Mouse (Mus musculus): ENCODE data around the gene Pitpnc1. TPM values are rescaled to one million over a fixed set of nuclear protein-coding genes. Genes with fewer than 3 reads are reported as not detected.

Pitpnc1 gene
- polyA plus RNA-seq, 3 experiments from 2014 or later, result 72.1 to 124 (median 106) TPM

DNA sequence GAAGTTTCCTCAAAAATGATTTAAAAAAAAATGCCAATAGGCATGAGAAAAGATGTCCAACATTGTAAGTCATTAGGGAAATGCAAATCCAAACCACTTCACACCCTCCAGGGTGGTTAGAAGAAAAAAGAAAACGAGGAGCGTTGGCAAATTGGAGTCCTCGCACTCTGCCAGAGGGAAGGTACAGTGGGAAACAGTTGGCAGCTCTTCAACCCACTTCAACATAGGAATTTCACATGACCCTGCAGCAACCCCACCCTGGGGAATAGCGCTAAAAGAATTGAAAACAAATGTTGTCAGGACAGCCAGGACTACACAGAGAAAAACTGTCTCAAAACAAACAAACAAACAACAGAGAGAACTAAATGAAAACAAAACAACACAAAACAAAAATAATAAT, 32.8 kb downstream of the Pitpnc1 start:
- ATAC-seq, result no peak

DNA sequence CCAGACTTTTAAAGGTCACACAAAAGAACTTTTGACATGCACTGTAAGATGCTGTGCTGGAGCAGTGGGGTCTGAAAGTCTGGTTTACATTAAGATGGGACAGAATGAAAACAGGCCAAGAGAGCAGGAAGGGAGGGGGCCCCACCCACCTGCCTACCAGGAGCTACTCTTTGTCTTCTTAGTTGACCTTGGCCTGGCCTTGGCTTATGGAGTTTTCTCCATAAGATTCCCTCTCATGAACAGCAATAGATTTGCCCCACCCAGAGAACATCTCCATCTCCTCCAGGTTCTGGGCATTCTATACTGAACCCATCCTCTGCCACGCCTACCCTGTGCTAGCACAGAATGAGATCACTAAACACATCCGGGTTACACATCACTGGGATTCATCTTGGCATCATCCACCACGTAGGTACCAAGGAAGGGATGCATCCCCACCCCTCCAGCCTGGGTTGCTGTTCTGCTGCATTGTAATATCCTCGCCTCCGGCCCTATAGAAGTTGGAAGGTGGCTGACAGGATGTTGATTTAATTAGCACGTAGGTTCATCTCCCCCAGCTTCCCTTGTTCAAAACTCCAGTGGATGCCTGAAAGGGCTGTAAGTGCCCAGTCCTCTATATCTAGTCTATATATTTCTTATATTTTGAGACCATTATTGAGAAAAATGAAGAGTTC, 34.6 kb downstream of the Pitpnc1 start:
- peak; percentile 50 for ATAC-seq

DNA sequence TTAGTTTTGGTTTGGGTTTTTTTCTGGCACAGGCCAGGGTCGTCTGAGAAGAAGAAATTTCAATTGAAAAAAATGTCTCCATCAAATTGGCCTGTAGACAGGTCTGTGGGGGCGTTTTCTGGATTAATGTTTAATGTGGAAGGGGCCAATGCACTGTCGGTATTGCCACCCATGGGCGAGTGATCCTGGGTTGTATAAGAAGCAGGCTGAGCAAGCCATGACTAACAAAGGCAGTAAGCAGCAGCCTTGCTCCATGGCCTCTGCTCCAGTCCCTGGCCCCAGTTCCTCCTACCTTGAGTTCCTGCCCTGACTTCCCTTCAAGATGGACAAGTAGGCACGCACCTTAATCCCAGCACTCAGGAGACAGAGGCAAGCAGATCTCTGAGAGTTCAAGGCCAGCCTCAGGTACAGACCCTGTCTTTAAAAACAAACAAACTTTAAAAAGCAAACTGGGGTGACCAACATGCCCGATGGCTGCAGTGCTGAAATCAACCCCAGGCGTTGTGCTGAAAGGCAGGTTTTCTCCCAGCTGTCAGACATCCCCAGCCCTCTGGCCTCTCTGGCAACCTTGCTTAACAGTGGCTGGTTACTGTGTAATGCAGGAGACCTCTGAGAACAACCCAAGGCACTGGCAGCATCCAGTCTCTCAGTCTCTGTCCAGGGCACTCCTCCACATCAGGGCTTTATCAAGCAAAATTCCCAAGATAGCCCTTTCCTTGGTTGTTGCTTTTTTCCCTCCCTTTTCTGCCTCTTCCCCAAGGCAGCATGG, 39.1 kb downstream of the Pitpnc1 start:
- ATAC-seq, result no peak

DNA sequence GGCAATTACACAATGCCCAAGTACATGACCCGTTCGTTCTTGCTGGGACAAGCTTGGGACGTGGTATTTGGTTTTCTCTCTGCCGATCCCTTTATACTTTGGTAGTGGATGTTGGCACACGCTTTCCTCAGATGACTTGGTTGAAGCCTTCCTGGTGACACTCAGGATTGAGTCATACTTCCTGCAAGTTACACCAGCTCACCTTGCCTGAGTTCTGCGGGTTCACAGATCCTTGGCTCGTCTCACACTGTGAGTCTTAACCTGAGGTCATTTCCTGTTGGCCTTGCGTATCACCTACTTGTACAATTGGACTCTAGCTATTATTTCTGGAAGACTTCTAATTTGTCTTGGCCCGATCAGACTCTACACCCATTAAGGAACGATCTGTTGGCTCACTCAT, 42.5 kb downstream of the Pitpnc1 start:
- ATAC-seq, result peak; percentile 94

DNA sequence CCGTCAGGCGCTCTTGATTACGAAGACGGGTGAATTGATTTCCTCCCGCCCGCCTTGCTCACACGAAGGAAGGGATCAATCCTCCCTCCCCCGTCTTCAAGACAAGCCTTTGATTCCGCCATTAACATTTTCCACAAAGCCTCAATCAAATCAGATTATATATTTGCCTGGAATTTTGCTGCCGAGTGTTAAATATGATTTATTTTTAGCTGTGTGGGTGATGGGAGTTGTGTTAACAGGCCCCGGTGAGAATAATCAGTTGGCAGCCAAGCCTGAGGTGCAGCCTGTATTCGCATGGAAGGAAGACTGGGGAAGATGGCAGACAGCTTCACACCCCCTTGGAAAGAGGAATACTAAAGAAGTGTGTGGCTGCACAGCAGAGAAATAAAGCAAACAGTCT, 46.3 kb downstream of the Pitpnc1 start:
- no peak for ATAC-seq

DNA sequence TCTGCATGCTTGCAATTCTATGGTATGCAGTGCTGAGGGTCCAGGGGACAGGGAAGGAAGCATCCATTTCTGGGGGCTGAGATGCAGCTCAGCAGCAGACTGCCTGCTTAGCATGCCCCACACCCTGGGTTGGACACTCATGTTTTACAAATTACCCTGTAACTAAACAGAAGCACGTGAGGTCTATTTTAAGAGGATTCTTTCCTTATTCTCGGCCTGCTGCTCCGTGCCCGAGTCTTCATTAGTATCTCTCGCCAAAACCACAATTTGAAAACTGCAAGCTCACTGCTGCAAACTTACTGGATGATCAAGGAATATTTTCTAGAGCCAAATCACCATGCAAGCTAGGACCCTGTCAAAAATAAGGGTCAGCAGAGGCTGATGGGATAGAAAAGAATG, 48.1 kb downstream of the Pitpnc1 start:
- no peak for ATAC-seq

DNA sequence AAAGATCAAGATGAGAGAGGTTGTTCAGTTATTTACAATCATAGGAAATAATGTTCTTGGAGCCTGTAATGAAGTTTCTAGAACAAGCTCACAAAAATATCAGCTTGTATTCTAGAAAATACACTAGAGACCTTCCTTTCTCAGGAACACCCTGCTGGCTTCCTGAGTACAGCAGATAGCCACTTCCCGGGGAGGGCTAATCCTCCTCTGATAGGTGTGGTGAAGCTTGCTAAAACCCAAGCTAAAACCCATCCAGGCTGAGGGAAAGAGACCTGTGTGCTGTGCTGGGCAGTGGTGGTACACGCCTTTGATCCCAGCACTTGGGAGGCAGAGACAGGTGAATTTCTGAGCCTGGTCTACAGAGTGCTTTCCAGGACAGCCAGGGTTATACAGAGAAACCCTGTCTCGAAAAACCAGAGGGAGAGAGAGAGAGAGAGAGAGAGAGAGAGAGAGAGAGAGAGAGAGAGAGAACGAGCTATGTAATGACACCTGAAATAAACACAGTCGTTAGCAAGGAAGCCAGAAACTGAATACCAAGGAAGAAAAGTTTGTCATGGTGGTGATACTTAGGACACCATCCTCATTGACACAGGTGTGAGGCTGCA, 48.6 kb downstream of the Pitpnc1 start:
- ATAC-seq, result no peak

DNA sequence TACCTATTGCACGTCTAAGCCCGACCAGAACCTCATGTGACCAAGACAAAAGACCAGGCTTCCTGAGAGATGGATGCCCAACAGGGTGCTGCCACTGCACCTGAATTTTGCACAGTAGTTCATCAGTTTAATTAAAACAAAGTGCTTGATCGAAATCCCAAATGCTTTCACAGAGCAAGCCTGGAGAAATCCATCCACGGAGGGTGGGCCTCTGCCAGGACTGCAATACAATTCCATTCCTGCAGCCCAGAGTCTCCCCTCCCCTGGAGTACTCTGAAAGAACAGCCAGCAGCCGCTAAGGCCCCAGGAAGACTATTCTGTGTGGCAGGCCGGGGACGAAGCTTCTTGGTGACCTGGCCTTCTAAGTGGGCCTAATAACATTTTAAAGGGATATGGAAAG, 50.6 kb downstream of the Pitpnc1 start:
- no peak for ATAC-seq

DNA sequence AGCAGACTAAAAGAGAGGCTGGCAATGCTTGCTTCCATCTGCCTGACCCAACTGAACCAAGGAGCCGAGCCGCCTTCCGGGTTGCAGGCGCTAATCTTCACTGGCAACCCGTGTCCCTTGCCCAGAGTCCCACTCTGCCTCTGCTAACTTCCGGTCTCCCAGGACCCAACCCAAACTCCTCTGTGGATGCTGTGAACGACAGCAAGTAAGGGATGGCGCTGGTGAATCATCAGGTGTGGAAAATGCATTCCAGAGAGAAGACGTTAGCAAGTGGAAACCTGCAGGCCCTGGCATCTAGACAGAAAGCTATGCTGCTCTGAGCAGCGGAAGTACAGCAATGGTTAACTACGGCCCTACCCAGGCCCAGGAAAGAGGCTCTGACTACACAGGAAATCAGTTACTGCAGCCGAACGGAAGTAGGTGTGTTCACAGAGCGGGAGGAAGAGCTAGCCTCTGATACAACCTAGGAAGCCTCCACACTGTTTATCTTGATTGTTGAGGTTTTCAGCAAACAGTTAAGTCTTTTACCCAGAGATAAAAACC, 53.4 kb downstream of the Pitpnc1 start:
- peak; percentile 96 for ATAC-seq

DNA sequence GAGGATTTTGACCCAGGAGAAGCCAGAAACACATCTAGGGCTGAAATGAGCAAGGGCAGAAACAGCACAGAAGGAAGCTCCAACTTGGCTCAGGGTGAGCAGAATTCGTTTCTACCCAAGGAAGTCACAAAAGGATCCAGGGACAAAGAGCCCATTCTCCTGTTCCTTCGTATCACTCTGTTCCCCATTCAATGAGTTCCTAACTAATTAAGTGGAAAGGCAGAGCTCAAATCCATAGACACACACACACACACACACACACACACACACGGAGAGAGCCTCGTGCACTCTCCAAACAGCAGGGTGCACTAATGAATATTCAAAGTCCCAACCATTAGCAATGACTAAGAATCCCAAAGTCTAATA, 54.0 kb downstream of the Pitpnc1 start:
- ATAC-seq, result no peak

DNA sequence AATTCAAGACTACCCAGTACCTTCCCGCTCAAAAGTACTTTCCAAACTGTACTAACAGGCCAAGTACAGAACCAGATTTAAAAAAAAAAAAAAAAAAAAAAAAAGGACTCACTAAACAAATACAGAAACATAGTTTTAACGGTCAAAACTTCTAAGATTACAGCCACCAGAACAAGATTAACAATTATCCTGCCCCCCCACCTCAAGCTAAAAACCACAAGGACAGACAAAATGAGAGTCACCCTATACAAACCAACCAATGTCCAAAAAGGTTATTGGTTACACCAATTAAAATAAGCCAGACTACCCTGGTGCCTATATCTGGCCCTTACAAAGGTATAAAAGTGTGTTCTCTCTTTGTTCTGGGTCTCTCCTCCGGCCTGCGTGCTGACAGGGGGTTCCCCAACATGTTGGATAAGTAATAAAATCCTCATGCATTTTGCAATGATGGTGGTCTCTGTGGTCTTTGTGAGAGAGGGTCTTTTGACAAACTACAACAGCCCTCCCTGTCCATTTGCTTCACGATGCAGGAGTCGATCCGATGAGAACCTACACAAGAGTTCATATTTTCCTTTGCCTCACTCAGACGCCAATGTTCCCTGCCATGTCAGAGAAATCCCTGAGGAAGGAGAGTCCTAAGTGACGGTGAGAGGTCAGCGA, 54.5 kb downstream of the Pitpnc1 start:
- no peak for ATAC-seq

DNA sequence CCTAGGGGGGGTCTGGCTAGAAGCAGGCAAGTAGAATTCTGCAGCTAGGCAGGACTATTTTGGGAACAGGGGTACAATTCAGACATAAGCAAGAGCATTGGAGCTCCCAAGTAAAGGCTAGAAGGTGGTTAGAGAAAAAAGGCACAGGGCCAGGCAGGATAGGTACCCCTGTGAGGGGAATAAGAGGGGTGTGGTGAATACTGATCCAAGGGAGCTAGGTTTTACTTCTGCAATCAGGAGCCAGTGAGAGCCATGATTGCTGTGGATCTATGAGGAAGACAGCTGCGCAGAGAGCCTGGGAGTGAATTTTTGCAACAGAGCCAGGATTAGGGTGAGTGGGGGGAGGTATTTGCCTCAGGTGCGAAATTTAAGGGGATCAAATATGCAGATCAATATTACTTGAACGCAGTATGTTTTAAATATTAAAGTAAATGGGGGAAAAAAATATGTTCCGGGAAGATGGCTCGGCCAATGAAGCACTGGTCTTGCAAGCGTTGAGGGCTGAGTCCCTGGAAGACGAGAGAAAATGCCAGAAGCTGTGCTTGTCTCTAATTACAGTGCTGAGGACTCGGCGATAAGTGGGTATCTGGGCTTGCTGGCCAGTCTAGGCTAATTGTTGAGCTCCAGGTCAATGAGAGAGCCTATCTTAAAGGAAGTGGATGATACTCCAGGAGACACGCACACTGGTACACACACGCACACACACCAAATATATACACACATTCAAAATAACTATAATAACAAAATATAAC, 55.3 kb downstream of the Pitpnc1 start:
- ATAC-seq, result no peak

DNA sequence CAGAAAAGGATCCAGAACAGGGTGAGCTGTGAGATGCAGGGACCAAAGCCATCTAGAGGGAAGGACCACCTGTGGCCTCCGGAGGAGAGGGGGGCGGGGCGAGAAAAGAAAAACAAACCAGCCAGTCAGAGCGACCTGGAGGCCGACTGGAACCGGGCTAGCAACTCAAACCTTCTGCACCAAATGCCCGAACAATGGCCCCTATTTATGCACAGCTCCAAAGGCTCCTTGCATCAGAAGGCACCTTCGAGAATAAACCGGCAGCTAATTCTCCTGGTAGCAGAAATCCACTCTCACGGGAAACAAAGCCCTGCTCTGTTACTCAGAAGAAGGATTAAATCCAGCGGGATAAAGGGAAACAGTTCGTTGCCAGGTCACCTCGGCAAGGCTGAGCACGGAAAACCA, 57.2 kb downstream of the Pitpnc1 start:
- no peak for ATAC-seq

DNA sequence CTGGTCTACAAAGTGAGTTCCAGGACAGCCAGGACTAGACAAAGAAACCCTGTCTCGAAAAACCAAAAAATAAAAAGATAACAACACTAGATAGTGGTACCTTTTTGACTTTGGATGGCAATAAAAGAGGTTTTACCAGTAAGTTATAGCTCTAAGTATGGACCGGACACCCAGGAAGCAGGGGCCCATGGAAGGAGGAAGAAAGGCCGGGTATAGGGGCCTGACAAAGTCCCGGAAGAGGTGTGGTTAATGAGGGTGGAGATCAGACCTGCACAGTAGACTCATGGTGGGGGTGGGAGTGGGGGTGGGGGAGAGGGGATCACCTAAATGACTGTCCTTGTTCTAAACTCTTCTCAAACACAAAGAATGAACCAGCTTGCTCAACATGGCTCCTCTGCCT, 58.4 kb downstream of the Pitpnc1 start:
- no peak for ATAC-seq

DNA sequence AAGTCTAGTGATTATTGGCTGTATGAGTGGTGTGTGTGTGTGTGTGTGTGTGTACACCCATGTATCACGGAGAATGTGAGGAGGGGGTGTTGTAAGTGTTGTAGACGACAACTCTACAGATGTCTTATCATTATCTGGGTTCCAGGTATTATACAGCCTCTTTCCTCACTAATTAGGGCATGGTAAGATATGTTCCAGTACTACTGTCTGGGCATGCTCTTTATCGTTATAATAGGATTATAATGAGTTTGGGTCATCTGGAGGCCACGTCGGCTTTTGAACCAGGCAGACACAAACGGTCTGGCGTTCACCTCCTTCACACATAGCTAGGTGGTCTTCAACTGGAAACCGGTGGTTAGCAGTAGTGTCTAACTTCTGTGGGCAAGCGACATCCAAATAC, 58.9 kb downstream of the Pitpnc1 start:
- no peak for ATAC-seq

DNA sequence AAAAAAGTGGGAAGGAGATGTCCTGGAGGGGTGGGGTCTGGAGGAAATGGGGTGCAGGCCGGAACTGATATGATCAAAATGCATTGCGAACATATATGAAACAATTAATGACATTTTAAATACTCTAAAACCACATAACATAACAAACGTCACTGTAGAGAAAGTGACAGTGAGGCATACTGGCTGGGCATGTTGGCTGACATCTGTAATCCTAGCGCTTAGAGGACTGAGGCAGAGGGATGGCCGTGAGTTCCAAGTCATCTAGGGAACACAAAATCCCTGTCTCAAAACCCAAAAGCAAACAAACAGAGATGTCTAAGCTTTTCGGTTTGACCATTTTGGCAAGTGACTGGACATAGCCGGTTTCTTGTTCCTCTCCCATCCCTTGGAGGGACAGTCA, 59.7 kb downstream of the Pitpnc1 start:
- no peak for ATAC-seq

DNA sequence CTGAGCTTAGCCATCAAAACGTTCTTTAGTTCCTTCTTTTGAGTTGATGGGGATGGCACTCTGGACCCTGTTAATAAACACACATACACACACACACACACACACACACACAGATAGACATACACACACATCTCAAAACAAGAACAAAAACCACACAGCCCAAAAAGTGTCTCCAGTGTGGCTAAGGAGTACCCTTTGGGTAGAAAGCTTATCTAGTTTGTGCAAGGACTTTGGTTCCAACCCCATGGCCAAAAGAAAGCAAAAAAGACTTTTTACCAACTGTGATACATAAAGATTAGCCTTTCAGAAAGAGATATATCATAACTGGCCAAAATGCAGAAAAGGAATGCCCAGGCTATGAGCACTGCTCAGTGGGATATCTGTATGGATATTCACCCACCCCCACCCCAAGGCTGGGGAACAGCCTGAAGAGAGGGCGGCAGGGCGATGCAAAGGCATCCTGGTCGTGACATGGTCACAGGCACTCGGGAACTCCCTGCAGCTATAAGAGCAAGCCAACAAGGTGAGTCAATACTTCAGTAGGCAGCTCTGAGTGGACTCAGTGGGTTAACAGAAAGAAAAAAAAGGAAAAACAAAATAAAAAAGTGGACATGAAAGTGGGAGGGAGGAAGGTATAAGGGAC, 60.3 kb downstream of the Pitpnc1 start:
- ATAC-seq, result no peak

DNA sequence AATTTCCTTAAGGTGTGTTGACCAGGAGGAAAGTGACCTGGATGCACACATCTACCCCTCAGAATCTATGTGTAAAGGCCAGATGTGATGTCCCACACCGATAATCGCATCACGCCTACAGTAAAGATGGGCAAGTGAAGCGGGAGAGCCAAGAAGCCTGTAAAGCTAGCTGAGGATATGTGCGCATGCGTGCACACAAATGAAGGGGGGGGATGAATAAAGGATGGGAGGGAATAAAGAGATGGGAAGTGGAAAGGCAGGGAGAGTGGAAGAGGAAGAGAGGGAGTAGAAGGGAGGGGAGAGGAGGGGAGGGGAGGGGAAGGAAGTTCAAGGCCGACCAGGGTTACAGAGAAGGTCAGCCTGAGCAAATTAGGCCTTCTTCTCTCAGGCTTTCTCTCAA, 61.6 kb downstream of the Pitpnc1 start:
- ATAC-seq, result no peak

DNA sequence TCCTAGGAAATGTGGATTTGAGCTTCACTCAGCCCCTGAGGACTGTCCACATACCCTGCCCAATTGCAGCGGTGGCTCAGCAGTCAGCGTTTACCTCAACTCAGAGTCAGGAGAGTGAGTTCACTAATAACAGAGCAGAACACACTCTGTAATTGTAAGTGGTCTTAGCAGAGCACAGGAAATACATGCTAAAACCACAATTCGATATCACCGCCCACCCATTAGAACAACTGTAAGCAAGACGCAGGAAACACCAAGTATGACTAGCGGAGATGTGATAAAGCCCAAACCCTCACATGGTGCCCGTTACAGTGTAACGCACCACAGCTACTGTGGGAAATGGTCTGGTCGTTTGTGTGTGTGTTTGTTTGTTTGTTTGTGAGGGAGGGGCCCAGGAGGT, 62.8 kb downstream of the Pitpnc1 start:
- ATAC-seq, result peak; percentile 90

DNA sequence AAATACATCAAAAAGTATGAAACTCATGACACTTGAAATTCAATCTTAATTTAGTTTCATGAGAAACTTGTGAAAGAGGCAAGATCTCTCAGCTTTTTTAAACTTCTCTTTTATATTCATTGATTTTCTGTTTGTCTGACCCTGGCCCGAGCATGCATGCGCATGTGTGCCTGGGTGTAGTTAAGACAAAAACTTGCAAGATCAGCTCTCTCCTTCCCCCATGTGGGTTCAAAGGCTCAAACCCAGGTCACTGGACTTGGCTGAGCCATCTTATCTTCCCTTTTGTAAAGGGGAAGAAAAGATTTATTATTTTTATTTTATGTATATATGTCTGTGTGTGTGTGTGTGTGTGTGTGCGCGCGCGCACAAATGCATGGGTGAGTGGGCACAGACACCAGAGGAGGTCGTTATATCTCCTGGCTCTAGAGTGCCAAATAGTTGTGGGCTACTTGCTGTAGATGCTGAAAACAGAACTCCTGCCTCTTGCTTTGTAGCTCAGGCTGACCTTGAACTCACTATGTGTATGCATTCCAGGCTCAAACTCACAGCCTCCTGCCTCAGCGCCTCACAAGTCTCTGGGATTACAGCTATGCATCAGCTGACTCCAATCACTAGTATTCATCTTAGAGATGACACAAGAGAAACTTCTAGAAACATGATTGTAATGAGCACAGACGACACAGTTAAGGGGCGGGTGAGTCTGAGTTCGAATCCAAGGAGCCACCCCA, 64.7 kb downstream of the Pitpnc1 start:
- no peak for ATAC-seq

DNA sequence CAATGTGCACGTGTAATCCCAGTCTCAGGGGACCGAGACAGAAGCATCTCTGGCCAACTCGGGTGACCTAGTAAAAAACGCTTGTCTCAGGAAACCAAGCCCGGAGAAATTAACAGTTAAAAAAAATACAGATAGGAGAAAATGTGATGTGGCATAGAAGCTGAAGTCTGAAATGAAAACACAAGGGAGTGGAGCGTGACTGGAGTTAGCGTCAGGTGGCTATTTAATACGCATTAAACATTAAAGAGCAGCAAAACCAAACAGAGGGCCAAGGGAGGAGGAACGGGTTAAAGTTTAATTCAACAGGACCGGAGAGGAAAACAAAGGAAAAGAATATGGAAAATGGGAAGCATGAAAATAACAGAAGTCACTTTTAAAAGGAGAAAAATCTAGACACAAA, 67.2 kb downstream of the Pitpnc1 start:
- no peak for ATAC-seq
